Mouse (Mus musculus) heart, adult 2 months (tissue): ENCODE data around the gene Srp68.

Experiments used
- CTCF ChIP-seq: fragments of 200-600 bp; IDR thresholded peaks from 2 replicates; pipeline ENCODE4 v1.8.1; 2022; ENCODE audit warnings: antibody characterized with exemption, mild to moderate bottlenecking, moderate library complexity
- EP300 ChIP-seq: fragments of 200-500 bp; IDR thresholded peaks from 2 replicates; pipeline ENCODE4 v1.6.1; 2011; ENCODE audit warnings: low read depth, low read length, control low read depth; ENCODE audit not compliant: insufficient read depth

DNA sequence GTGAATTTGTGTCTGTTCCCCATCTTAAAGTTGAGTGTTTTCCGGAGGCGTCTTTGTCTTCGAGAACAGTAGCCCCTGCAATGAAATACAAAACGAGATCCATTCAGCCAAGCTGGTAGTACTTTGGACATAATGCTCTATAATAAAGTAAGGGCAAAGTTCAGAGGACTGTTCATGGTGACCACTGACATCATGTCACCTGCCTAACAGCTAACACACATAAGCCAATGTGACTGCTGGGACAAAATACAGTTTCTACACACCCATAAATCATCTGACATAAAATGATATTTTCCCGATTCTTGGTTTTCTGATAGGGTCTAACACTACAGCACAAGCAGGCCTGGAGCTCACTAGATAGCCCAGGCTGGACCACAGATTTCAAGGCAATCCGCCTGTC, 5.7 kb downstream of the Srp68 start:
- no peak for TF ChIP-seq EP300
- no peak for TF ChIP-seq CTCF
